Mouse (Mus musculus) ES-Bruce4 (cell line): ENCODE results near the gene Lmnb2. TPM values are rescaled to one million over a fixed set of nuclear protein-coding genes. Genes with fewer than 3 reads are reported as not detected.

Experiments
- H3K27ac ChIP-seq: 2 replicates; pipeline ENCODE4 v1.5.1; 2012; ENCODE audit warnings: low read length, inconsistent platforms; ENCODE audit not compliant: insufficient read depth
- H3K27me3 ChIP-seq: 2 replicates; pipeline ENCODE4 v1.6.1; 2012; ENCODE audit warnings: mild to moderate bottlenecking, low read length, inconsistent platforms; ENCODE audit not compliant: control insufficient read depth, poor library complexity, insufficient read depth, severe bottlenecking
- H3K36me3 ChIP-seq: 2 replicates; pipeline ENCODE4 v1.6.1; 2012; ENCODE audit warnings: inconsistent platforms, mild to moderate bottlenecking, low read length, moderate library complexity; ENCODE audit not compliant: control insufficient read depth, poor library complexity, insufficient read depth, severe bottlenecking
- H3K4me1 ChIP-seq: one replicate; pipeline ENCODE4 v1.8.1; 2011; ENCODE audit warnings: low read length; ENCODE audit not compliant: control insufficient read depth, insufficient read depth
- H3K4me3 ChIP-seq: 2 replicates; pipeline ENCODE4 v1.5.1; 2011; ENCODE audit warnings: low read depth, mild to moderate bottlenecking, low read length
- H3K9ac ChIP-seq: 2 replicates; pipeline ENCODE4 v1.6.1; 2012; ENCODE audit warnings: low read depth, mild to moderate bottlenecking, inconsistent platforms; ENCODE audit not compliant: poor library complexity, severe bottlenecking
- H3K9me3 ChIP-seq: replicated peaks from 2 replicates; pipeline ENCODE4 v1.6.1; 2012; ENCODE audit warnings: mild to moderate bottlenecking, low read length, inconsistent platforms; ENCODE audit not compliant: control insufficient read depth, poor library complexity, insufficient read depth, severe bottlenecking
- CTCF ChIP-seq: IDR thresholded peaks from one replicate; pipeline ENCODE4 v1.8.1; 2011; ENCODE audit warnings: low read depth, low read length
- EP300 ChIP-seq: IDR thresholded peaks from 2 replicates; pipeline ENCODE4 v1.6.1; 2011; ENCODE audit warnings: low read depth, low read length; ENCODE audit not compliant: insufficient read depth
- POLR2A ChIP-seq: IDR thresholded peaks from one replicate; pipeline ENCODE4 v1.8.1; 2011; ENCODE audit warnings: low read length; ENCODE audit not compliant: insufficient read depth
- polyA plus RNA-seq: library from polyadenylated mRNA; stranded (reverse); fragments of >200 nt; gene quantifications from 2 replicates; pipeline ENCODE4 v1.2.4, GENCODE M21; 2011; ENCODE audit warnings: low read depth; ENCODE audit not compliant: missing spikeins, insufficient read depth, insufficient read length

Gene Lmnb2
- polyA plus RNA-seq, 1 experiment: 25.9 TPM

GRCm38 (mm10) chr10:80870993-80871392, 47.1 kb downstream of the Lmnb2 start:
- Histone ChIP-seq H3K27ac (no peak overlapping the region), H3K36me3 (no peaks in the 10 kb centered on the region), H3K27me3 (no peaks in the 10 kb centered on the region), H3K9ac (no peak overlapping the region), H3K9me3 (no peaks in the 10 kb centered on the region), H3K4me1 (no peaks in the 10 kb centered on the region), H3K4me3 (no peak overlapping the region)
- no peak for TF ChIP-seq CTCF
- TF ChIP-seq EP300: no peak
- TF ChIP-seq POLR2A: no peak

DNA sequence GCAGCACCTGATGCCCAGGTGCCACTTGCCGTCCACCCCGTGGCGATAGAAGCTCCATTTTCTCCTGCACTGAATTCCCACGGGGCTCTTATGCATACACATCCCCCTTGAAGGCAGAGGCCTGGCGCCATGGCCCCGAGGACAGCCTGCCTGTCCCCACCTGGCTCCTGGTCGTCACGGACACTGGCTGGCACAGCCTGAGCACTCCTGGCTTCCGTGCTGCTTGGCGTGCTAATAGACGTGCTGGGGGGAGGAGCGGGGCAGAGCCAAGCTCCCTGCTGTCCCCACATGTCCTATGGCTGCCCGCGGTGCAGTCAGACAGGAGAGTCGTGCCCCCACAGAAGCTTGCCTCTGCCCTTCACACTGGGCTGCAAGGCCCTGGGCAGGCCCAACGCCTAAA, 53.6 kb downstream of the Lmnb2 start:
- Histone ChIP-seq H3K36me3 (no peaks in the 10 kb centered on the region), H3K27me3 (no peaks in the 10 kb centered on the region), H3K9ac (no peak overlapping the region), H3K4me1 (no peaks in the 10 kb centered on the region), H3K4me3 (no peak overlapping the region), H3K27ac (no peak overlapping the region), H3K9me3 (no peaks in the 10 kb centered on the region)
- TF ChIP-seq POLR2A (no peak), EP300 (no peak), CTCF (no peak)

- Histone ChIP-seq H3K4me3 (no peak overlapping the region), H3K36me3 (no peaks in the 10 kb centered on the region), H3K4me1 (no peaks in the 10 kb centered on the region), H3K27ac (no peak overlapping the region), H3K27me3 (no peaks in the 10 kb centered on the region), H3K9ac (no peak overlapping the region), H3K9me3 (no peaks in the 10 kb centered on the region)
- TF ChIP-seq CTCF (no peak), POLR2A (no peak), EP300 (no peak)
Observed at GRCm38 (mm10) chr10:80862305-80862704, 55.7 kb downstream of the Lmnb2 start.

DNA sequence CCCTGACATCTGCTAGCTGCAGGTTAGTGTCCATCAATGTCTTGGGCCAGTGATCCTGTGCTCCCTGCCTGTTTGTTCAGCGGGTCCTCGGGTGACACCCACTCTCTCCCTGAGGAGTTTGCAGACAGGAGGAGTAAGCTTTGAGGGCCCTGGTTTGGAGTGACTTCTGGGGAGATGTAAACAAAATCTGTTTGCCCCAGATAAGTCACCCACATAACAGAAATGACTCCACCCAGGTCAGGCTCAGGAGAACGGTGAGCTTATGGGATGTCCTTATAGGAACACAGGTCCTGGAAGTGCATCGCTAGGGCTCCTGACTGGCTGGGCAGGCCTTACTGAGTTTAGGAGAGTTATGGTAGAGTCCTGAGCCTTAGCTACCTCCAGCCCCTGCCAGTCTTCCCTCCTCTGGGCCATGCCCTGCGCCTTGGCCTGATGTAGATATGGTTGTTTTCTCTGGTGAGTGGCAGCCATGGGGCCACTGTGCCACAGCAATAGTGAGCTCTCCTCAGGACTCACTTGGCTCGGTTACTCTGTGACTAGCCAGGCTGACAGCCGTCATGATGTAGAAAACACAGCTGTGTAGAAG, 59.6 kb downstream of the Lmnb2 start:
- H3K27me3 ChIP-seq: no peaks in the 10 kb centered on the region
- no peaks in the 10 kb centered on the region for H3K9me3 ChIP-seq
- H3K36me3 ChIP-seq: no peaks in the 10 kb centered on the region
- no peak overlapping the region for H3K9ac ChIP-seq
- TF ChIP-seq POLR2A (no peak), EP300 (no peak), CTCF (no peak)
- H3K4me1 ChIP-seq: no peaks in the 10 kb centered on the region
- H3K27ac ChIP-seq: no peak overlapping the region
- no peak overlapping the region for H3K4me3 ChIP-seq

DNA sequence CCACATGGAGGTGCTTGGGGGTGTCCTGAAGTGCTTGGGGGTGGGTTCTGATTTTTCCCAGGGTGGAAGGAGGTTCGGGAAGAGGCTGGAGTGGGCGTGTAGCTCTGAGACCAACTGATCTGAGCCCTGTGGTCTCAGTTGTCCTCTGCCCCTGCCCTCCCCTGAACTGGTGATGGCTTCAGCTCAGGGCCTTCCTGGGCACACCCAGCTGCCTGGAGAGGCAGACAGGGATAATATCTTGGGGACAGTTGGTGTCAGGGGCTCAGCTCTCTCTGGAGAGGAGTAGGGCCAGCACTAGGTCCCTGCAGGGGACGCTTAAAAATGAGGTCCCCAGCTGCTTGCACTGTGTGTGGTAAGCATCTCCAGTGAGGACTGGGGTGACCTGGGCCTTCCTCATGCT, 60.2 kb downstream of the Lmnb2 start:
- H3K9ac ChIP-seq: no peak overlapping the region
- no peaks in the 10 kb centered on the region for H3K27me3 ChIP-seq
- H3K9me3 ChIP-seq: no peaks in the 10 kb centered on the region
- H3K4me1 ChIP-seq: no peaks in the 10 kb centered on the region
- H3K27ac ChIP-seq: no peak overlapping the region
- no peak overlapping the region for H3K4me3 ChIP-seq
- 0 out of 2 replicates have a peak, but pooled peaks cover 3% of the 10 kb centered on the region for H3K36me3 ChIP-seq
- no peak for TF ChIP-seq CTCF
- TF ChIP-seq EP300: no peak
- TF ChIP-seq POLR2A: no peak

- no peak overlapping the region for H3K4me3 ChIP-seq
- no peaks in the 10 kb centered on the region for H3K4me1 ChIP-seq
- H3K36me3 ChIP-seq: 0 out of 2 replicates have a peak, but pooled peaks cover 3% of the 10 kb centered on the region
- H3K9me3 ChIP-seq: no peaks in the 10 kb centered on the region
- no peak overlapping the region for H3K9ac ChIP-seq
- TF ChIP-seq CTCF (no peak), EP300 (no peak), POLR2A (no peak)
- H3K27me3 ChIP-seq: no peaks in the 10 kb centered on the region
- no peak overlapping the region for H3K27ac ChIP-seq
Observed at GRCm38 (mm10) chr10:80857386-80857785, 60.7 kb downstream of the Lmnb2 start.

- no peaks in the 10 kb centered on the region for H3K4me1 ChIP-seq
- no peaks in the 10 kb centered on the region for H3K9me3 ChIP-seq
- no peak overlapping the region for H3K9ac ChIP-seq
- H3K4me3 ChIP-seq: no peak overlapping the region
- TF ChIP-seq POLR2A (no peak), CTCF (no peak), EP300 (no peak)
- no peaks in the 10 kb centered on the region for H3K27me3 ChIP-seq
- 0 out of 2 replicates have a peak, but pooled peaks cover 3% of the 10 kb centered on the region for H3K36me3 ChIP-seq
- no peak overlapping the region for H3K27ac ChIP-seq
Observed at GRCm38 (mm10) chr10:80856908-80857307, 61.1 kb downstream of the Lmnb2 start.
